Mouse (Mus musculus) forebrain, embryonic 15.5 days (tissue): Measurements from ENCODE around the gene Gm9857. TPM values are rescaled to one million over a fixed set of nuclear protein-coding genes. Genes with fewer than 3 reads are reported as not detected.

Experiments
- ATAC-seq: fragments of 200-750 bp; cut with Nextera tagmentation; replicated peaks from 2 replicates; pipeline ENCODE4 v1.8.0; 2017; ENCODE audit warnings: mild to moderate bottlenecking, moderate TSS enrichment, moderate library complexity
- H3K27ac ChIP-seq: fragments of 300-500 bp; sonication (generic); replicated peaks from 2 replicates; pipeline ENCODE4 v1.5.1; 2015; ENCODE audit warnings: mild to moderate bottlenecking, inconsistent platforms
- H3K27me3 ChIP-seq: fragments of 300-500 bp; sonication (generic); 2 replicates; pipeline ENCODE4 v1.6.1; 2015; ENCODE audit warnings: inconsistent platforms
- H3K36me3 ChIP-seq: fragments of 300-500 bp; sonication (generic); 2 replicates; pipeline ENCODE4 v1.6.1; 2015; ENCODE audit warnings: mild to moderate bottlenecking, inconsistent platforms
- H3K4me1 ChIP-seq: fragments of 300-500 bp; sonication (generic); 2 replicates; pipeline ENCODE4 v1.6.1; 2015; ENCODE audit warnings: inconsistent platforms
- H3K4me2 ChIP-seq: fragments of 300-500 bp; sonication (generic); replicated peaks from 2 replicates; pipeline ENCODE4 v1.6.1; 2015; ENCODE audit warnings: mild to moderate bottlenecking, inconsistent platforms
- H3K4me3 ChIP-seq: fragments of 300-500 bp; sonication (generic); 2 replicates; pipeline ENCODE4 v1.5.1; 2015; ENCODE audit warnings: mild to moderate bottlenecking, inconsistent platforms
- H3K9ac ChIP-seq: fragments of 300-500 bp; sonication (generic); replicated peaks from 2 replicates; pipeline ENCODE4 v1.6.1; 2015; ENCODE audit warnings: mild to moderate bottlenecking, inconsistent platforms
- H3K9me3 ChIP-seq: fragments of 300-500 bp; sonication (generic); 2 replicates; pipeline ENCODE4 v1.6.1; 2016; ENCODE audit warnings: inconsistent platforms
- WGBS: fragments of 180-500 bp; shearing (Covaris S2); methylation state at CpG from one replicate; pipeline ENCODE4 v1.1.7; 2015; ENCODE audit warnings: mixed read lengths; 5-methylcytosine and 5-hydroxymethylcytosine counted together
- polyA plus RNA-seq: library from polyadenylated mRNA; unstranded; fragments of >200 nt; fragmentation: Nextera tagmentation; extraction: Ambion mirVana; gene quantifications from 2 replicates; pipeline ENCODE4 v1.2.1, GENCODE M21; 2015

The Gm9857 gene
- polyA plus RNA-seq, 1 experiment from 2014 or later, result 0.78 TPM

DNA sequence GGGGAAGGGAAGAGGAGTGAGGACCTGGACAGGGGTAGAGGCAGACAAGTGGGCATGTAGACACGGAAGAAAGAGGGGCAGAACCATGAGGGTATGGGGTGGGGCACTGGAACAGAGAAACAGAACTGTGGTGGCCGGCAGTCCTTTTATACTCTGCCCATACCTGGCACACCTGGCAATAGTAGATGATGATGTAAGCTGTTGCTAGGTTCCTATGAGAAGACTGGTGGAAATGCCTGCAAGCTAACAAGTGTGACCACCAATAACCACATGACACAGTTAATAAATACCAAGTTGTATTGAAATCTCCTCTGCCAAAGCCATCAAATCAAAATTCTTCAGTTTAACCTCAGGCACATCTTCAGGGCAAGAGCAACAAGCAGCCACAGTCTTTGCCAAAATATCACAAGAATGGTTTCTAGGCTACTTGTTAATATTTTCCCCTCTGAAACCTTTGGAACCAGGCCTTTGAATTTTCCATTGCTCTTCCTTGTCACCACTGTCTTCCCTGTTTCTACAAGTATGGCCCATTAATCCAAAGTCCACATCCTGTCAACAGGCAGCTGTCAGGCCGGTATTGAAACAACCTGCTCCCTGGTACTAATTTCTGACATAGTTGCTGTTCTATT is 19.7 kb downstream of the Gm9857 start:
- no peak overlapping the region for H3K27ac ChIP-seq
- peaks cover 3% of the 10 kb centered on the region; the same call in 1 of the 2 replicates for H3K4me1 ChIP-seq
- H3K9me3 ChIP-seq, result no peaks in the 10 kb centered on the region
- no peak overlapping the region for H3K4me3 ChIP-seq
- no peaks in the 10 kb centered on the region for H3K27me3 ChIP-seq
- WGBS, result 85% methylated on average over 3 of the region's 3 CpGs
- no peak overlapping the region for H3K4me2 ChIP-seq
- no peak overlapping the region for H3K9ac ChIP-seq
- no peaks in the 10 kb centered on the region for H3K36me3 ChIP-seq
- no peak for ATAC-seq

DNA sequence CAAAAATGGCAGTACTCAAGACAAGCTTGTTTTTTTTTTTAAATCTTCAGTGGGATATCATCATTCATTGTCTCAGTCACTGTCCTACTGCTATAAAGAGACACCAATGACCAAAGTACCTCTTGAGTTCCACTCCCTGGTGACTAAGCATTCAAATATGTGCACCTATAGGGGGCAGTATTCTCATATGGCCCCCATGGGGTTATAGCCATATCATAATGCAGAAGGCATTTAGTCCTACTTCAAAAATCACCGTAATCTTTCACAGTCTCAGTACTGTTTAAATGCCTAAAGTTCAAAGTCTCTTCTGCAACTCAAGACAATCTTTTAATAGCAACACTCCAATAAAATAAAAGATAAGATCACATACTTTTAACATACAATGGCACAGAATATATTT is 21.4 kb downstream of the Gm9857 start:
- 98% methylated on average over 1 of the region's 1 CpGs for WGBS
- H3K27me3 ChIP-seq, result no peaks in the 10 kb centered on the region

DNA sequence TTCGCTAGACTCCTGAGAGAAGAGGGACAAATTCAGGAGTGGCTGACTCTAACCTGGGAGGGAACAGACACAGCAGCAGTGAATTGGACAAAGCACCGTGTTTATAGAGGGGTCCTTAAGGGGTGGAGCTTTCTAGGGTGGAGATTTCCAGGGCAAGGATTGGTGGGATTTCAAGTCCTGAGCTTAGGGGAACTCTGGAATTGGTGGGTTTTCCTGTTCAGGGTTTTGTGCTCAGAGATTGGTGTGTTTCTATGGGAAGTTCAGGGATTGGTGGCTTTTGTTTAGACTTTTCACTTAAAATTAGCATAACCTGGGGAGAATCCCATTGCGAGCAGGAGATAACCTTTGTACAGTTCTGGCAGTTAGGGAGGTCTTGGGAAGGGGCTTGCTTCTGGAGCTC is 22.3 kb downstream of the Gm9857 start:
- Histone ChIP-seq H3K27ac (no peak overlapping the region), H3K4me2 (no peak overlapping the region), H3K4me1 (peaks cover 3% of the 10 kb centered on the region; the same call in 1 of the 2 replicates), H3K9me3 (no peaks in the 10 kb centered on the region), H3K27me3 (no peaks in the 10 kb centered on the region), H3K9ac (no peak overlapping the region), H3K36me3 (no peaks in the 10 kb centered on the region), H3K4me3 (no peak overlapping the region)
- ATAC-seq, result no peak
- WGBS, result 60% methylated on average over 3 of the region's 3 CpGs

More for the DNA sequence above, 21.4 kb downstream of the Gm9857 start:
- H3K36me3 ChIP-seq, result no peaks in the 10 kb centered on the region
- H3K9me3 ChIP-seq, result no peaks in the 10 kb centered on the region
- H3K27ac ChIP-seq, result no peak overlapping the region
- no peak overlapping the region for H3K9ac ChIP-seq
- ATAC-seq, result no peak
- peaks cover 3% of the 10 kb centered on the region; the same call in 1 of the 2 replicates for H3K4me1 ChIP-seq
- H3K4me3 ChIP-seq, result no peak overlapping the region
- no peak overlapping the region for H3K4me2 ChIP-seq

DNA sequence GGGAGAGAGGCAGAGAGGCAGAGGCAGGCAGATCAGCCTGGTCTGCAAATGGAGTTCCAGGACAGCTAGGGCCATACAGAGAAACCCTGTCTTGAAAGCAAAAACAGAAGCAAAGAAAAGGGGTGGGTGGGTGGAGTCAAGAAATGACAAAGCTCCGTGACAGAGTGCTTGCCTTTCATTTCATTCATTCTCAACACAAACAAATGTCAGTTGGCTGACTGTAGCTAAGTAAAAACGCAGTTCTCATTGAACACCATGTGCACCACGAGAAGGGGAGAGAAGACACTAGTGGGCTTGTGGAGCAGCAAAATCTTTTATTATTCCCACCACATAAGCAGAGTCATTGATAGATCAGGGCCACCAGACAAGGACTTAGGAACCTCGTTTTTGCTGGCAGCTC is 23.4 kb downstream of the Gm9857 start:
- Histone ChIP-seq H3K27ac (peak overlapping the region; percentile 54), H3K4me3 (no peak overlapping the region), H3K36me3 (no peaks in the 10 kb centered on the region), H3K9ac (no peak overlapping the region), H3K4me1 (peaks cover 9% of the 10 kb centered on the region), H3K4me2 (no peak overlapping the region; the same call in 1 of the 2 replicates), H3K27me3 (no peaks in the 10 kb centered on the region), H3K9me3 (no peaks in the 10 kb centered on the region)
- 19% methylated on average over 4 of the region's 4 CpGs for WGBS
- no peak for ATAC-seq

DNA sequence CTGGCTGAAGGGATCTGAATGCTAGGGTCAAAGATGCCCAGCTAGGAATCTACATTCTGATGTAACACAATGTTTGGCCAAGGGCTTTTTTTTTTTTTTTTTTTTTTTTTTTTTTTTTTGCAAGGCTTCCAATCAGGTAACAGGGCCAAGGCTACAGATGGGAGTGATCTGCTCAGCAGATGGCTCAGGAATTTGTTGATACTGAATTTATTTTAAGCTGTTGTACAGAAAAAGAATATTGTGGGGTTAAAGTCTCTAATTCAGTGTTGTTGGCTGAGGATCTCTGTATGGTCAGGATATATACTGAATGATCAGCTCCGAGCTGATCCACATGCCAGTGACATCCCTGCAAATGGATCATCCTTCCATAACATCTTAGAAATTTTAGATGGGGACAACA is 24.2 kb downstream of the Gm9857 start:
- no peaks in the 10 kb centered on the region for H3K36me3 ChIP-seq
- no peaks in the 10 kb centered on the region for H3K9me3 ChIP-seq
- no peak overlapping the region for H3K4me2 ChIP-seq
- no peak for ATAC-seq
- no peak overlapping the region for H3K9ac ChIP-seq
- WGBS, result 54% methylated on average over 1 of the region's 1 CpGs
- H3K4me1 ChIP-seq, result peaks cover 9% of the 10 kb centered on the region
- no peaks in the 10 kb centered on the region for H3K27me3 ChIP-seq
- peak overlapping the region; percentile 54 for H3K27ac ChIP-seq
- H3K4me3 ChIP-seq, result no peak overlapping the region

DNA sequence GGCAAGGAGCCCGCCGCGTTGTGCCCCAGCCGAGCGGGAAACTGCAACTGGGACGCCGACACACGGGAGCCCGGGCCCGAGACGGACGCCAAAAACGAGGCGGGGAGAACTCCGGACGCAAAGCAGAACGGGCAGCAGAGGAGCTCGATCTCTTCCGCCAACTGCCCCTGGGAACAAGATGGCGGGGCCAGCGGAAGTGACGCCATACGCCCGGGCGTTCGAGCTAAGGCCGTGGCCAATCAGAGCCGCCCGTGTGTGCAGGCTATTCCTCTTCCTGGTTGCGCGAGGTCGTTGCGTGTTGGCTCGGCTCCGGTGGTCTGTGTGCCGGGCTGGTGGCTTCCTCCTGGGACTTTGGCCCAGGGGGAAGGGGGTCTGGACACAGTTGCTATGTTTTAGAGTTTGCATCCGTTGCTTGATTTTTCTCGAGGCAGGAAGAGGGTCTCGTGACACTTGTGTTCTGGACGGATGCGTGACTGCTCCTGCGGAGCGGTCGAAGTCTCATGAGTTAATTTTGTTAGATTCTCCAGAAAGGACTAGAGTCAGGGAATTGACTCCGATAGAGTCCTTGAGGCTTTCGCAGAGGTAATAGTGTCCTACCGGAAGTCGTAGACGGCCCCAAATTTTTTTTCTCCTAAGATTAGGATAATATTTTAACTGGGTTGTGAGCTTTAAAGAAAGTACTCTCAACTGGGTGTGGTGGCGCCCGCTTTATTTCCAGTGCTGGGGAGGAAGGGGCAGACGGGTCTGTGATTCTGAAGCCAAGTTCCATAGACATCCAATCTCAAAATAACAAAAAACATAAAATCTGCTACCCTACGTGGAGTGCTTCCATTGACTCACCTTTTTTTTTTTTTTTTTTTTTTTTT is 28.5 kb downstream of the Gm9857 start, which contains the start of gene Prpf38b:
TSS of gene Prpf38b (minus strand) at position 180 of the 866 bp plus-strand sequence.
- peak within 1 kb of the TSS; percentile 82 for H3K4me3 ChIP-seq
- H3K4me1 ChIP-seq, result peaks cover 28% of the 10 kb centered on the region
- under 1% methylated on average over 53 of the region's 53 CpGs for WGBS
- ATAC-seq, result peak; percentile 100
- no peaks in the 10 kb centered on the region for H3K9me3 ChIP-seq
- H3K36me3 ChIP-seq, result peaks cover 5% of the 10 kb centered on the region
- no peaks in the 10 kb centered on the region for H3K27me3 ChIP-seq
- peak within 1 kb of the TSS; percentile 97 for H3K27ac ChIP-seq
- H3K4me2 ChIP-seq, result peak within 1 kb of the TSS; percentile 98
- H3K9ac ChIP-seq, result peak within 1 kb of the TSS; percentile 84

DNA sequence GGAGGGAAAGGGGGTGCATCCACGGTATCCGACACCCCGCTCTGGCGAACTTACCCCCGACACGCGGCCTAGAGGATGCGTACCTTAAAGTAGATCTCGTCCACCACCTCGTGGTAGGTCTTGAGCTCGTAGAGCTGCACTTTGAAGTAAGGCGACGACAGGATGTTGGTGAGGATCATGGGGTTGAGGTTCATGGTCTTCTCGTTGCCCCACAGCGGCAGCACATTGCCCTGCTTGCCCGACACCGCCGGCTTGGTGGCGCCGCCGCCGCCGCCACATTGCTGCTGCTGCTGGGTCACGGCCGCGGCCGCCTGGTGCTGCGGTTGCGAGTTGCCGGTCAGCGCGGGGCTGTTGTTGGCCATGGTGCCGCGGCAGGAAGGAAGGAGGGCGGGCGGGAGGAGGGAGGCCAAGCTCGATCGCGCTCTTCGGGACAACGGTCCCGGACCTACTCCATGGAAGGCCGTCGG is 29.1 kb downstream of the Gm9857 start:
- Histone ChIP-seq H3K27ac (peak overlapping the region; percentile 97), H3K4me2 (peak overlapping the region; percentile 98), H3K9ac (peak overlapping the region; percentile 84), H3K4me3 (peak overlapping the region; percentile 82), H3K9me3 (no peaks in the 10 kb centered on the region), H3K4me1 (peaks cover 28% of the 10 kb centered on the region), H3K36me3 (peaks cover 8% of the 10 kb centered on the region), H3K27me3 (no peaks in the 10 kb centered on the region)
- peak; percentile 88 for ATAC-seq
- 1% methylated on average over 43 of the region's 44 CpGs for WGBS

DNA sequence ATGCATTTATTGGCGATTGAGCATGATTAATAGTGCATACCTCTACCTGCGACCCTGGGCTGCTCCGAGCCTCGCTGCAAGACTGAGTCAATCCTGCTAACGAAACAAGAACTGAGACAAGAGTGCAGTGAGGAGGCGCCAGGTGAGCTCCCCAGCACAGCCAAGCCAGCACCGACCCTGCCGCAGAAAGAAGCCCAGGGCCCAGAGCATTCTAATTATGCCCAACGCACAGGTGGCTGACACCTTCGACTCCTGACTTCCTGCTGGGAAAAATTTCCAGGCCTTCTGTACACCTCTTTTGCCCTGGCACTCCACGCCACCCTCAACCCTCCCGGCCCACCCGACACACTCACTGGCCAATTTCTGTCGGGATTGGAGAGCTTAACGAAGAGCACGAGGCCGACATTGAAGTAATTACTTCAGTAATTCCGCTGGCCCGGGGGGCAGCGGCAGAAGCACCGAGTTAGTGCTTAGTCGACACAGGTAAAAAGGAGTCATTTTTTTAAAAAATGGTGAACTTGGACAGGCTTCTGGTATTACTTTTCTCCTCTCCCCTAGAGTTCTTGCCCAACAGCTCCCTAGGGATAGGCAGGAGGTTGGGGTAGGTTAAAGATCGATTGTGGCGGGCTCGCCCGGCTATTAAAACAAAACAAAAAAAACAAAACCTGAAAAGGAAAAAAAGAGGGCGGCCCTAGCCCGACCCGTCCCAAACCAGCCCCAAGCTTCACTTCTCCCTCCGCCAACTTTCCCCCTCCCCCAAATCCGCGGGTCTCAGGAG is 29.8 kb downstream of the Gm9857 start:
- peaks cover 28% of the 10 kb centered on the region for H3K4me1 ChIP-seq
- H3K4me2 ChIP-seq, result peak overlapping the region; percentile 98
- H3K9me3 ChIP-seq, result no peaks in the 10 kb centered on the region
- H3K4me3 ChIP-seq, result peak overlapping the region; percentile 82
- H3K36me3 ChIP-seq, result peaks cover 13% of the 10 kb centered on the region
- H3K9ac ChIP-seq, result peak overlapping the region; percentile 84
- ATAC-seq, result no peak
- no peaks in the 10 kb centered on the region for H3K27me3 ChIP-seq
- H3K27ac ChIP-seq, result peak overlapping the region; percentile 97
- under 1% methylated on average over 31 of the region's 32 CpGs for WGBS

DNA sequence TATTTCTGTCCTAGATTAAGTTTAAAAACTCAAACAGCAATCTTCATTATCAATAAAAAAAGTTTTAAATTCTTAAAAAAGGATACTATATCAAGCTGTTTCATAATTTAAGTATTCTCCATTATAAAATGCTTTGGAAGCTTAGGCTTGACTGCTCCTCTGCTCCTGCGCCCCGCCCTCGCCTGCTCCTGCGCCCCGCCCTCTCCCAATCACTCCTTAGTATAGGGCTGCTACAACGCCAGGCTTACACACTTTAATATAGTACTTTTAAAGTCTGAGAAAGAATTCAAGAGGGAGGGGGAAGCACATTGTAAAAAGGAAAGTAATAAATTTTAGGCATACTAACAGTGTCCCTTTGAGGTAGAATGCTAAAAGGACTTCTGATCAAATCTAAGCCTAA is 37.3 kb downstream of the Gm9857 start:
- WGBS, result 95% methylated on average over 6 of the region's 6 CpGs
- H3K36me3 ChIP-seq, result peaks cover 47% of the 10 kb centered on the region
- no peak for ATAC-seq
- no peak overlapping the region for H3K27ac ChIP-seq
- no peaks in the 10 kb centered on the region for H3K4me1 ChIP-seq
- no peak overlapping the region for H3K4me3 ChIP-seq
- no peaks in the 10 kb centered on the region for H3K9me3 ChIP-seq
- H3K27me3 ChIP-seq, result no peaks in the 10 kb centered on the region
- no peak overlapping the region for H3K9ac ChIP-seq
- H3K4me2 ChIP-seq, result no peak overlapping the region

DNA sequence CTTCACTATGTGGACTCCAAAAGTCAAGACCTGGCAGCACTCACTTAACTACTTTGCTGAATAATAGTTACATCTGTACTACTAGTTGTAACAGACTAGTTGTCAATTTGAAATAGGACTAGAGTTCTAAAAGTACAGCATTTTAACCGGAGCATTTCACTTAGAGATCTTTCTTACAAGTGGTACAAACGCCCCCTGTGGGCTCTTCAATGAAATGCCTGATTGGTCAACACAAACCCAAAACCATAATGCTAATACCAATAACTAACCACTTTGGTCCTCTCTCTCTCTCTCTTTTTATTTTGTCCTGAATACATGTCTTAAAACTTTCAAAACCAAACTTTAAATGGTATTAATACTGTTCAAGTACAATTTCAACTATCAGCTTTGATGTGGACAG is 38.2 kb downstream of the Gm9857 start:
- ATAC-seq, result no peak
- H3K9ac ChIP-seq, result no peak overlapping the region
- no peak overlapping the region for H3K27ac ChIP-seq
- H3K9me3 ChIP-seq, result no peaks in the 10 kb centered on the region
- H3K36me3 ChIP-seq, result peaks cover 42% of the 10 kb centered on the region
- WGBS, result 55% methylated on average over 2 of the region's 2 CpGs
- no peaks in the 10 kb centered on the region for H3K4me1 ChIP-seq
- no peaks in the 10 kb centered on the region for H3K27me3 ChIP-seq
- H3K4me3 ChIP-seq, result no peak overlapping the region
- H3K4me2 ChIP-seq, result no peak overlapping the region

DNA sequence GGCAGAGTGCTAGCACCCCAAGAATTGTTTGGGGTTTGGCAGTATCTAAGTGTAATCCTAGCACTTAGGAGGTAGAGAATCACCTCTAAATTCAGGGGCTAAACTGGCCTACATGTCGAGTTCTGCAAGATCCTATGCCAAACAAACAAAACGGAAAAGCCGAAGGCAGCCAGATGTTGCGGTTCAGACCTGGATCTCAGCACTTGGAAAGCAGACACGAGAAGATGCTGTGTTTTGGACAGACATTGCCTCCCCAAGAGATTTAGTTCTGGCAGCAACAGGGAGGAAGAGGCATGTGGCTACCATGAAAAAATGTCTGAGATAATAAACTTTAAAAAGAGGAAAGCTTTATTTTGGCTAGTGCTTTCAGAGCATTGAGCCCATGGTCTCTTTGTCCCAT is 39.6 kb downstream of the Gm9857 start:
- H3K4me1 ChIP-seq, result no peaks in the 10 kb centered on the region
- no peak for ATAC-seq
- no peaks in the 10 kb centered on the region for H3K27me3 ChIP-seq
- peaks cover 37% of the 10 kb centered on the region for H3K36me3 ChIP-seq
- no peak overlapping the region for H3K4me2 ChIP-seq
- no peak overlapping the region for H3K9ac ChIP-seq
- H3K27ac ChIP-seq, result no peak overlapping the region
- 83% methylated on average over 5 of the region's 5 CpGs for WGBS
- no peaks in the 10 kb centered on the region for H3K9me3 ChIP-seq
- no peak overlapping the region for H3K4me3 ChIP-seq

DNA sequence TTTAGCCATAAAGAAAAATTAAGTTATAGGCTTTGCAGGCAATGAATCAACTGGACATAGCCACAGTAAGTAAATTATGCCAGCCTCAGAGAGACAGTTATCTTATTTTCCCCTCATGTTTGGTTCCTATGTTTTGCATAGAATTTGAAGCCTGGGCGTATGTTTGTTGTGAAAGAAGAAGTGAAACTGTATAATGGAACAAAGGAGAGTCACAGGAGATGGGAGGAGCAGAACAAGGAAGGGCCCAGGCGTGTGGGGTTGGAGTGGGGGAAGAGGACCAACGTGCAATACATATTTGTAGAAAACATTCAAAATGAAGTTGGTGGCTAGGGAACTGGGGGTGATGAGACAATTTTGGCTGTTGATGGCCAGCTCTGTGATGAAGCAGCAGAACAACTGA is 40.1 kb downstream of the Gm9857 start:
- Histone ChIP-seq H3K9ac (no peak overlapping the region), H3K4me2 (no peak overlapping the region), H3K36me3 (peaks cover 33% of the 10 kb centered on the region), H3K4me1 (no peaks in the 10 kb centered on the region), H3K4me3 (no peak overlapping the region), H3K9me3 (no peaks in the 10 kb centered on the region), H3K27ac (no peak overlapping the region), H3K27me3 (no peaks in the 10 kb centered on the region)
- WGBS, result 87% methylated on average over 3 of the region's 3 CpGs
- ATAC-seq, result no peak
